Mouse (Mus musculus) NIH3T3 (cell line): ENCODE results near the gene Gm10570.

Experiments
- DNase-seq: peaks from one replicate; pipeline ENCODE4 v3.0.0-alpha.2; 2012; ENCODE audit warnings: low read depth

The Gm10570 gene

GRCm38 (mm10) chr4:130306796-130307630 is 1.5 kb downstream of the Gm10570 start:
- DNase-seq = no peak

- no peak for DNase-seq
Measured at GRCm38 (mm10) chr4:130304746-130305145, 3.7 kb downstream of the Gm10570 start.

- no peak for DNase-seq
Measured at GRCm38 (mm10) chr4:130302285-130302870, 6.1 kb downstream of the Gm10570 start.

GRCm38 (mm10) chr4:130299629-130300018 is 8.8 kb downstream of the Gm10570 start:
- DNase-seq = no peak

GRCm38 (mm10) chr4:130298877-130299628 is 9.4 kb downstream of the Gm10570 start:
- DNase-seq = no peak

GRCm38 (mm10) chr4:130297123-130297529 is 11.3 kb downstream of the Gm10570 start:
- DNase-seq = peak; percentile 75

- no peak for DNase-seq
Measured at GRCm38 (mm10) chr4:130296243-130296965, 12.1 kb downstream of the Gm10570 start.

GRCm38 (mm10) chr4:130295047-130295745 is 13.3 kb downstream of the Gm10570 start:
- DNase-seq = no peak

GRCm38 (mm10) chr4:130294513-130294912 is 14.0 kb downstream of the Gm10570 start:
- no peak for DNase-seq

- DNase-seq = peak; percentile 91
Measured at GRCm38 (mm10) chr4:130292271-130292670, 16.2 kb downstream of the Gm10570 start.

GRCm38 (mm10) chr4:130289824-130290223 is 18.6 kb downstream of the Gm10570 start:
- DNase-seq = no peak

- no peak for DNase-seq
Measured at GRCm38 (mm10) chr4:130286531-130286930, 21.9 kb downstream of the Gm10570 start.

GRCm38 (mm10) chr4:130283826-130284225 is 24.6 kb downstream of the Gm10570 start:
- DNase-seq = no peak

- no peak for DNase-seq
Measured at GRCm38 (mm10) chr4:130282856-130283255, 25.6 kb downstream of the Gm10570 start.

GRCm38 (mm10) chr4:130279105-130279504 is 29.4 kb downstream of the Gm10570 start, which contains the start of gene Serinc2:
Gene Serinc2, minus strand, starts transcription at chr4:130279205.
- no peak for DNase-seq

- no peak for DNase-seq
Measured at GRCm38 (mm10) chr4:130276573-130277176, 31.8 kb downstream of the Gm10570 start.

- DNase-seq = no peak
Measured at GRCm38 (mm10) chr4:130275823-130276105, 32.7 kb downstream of the Gm10570 start.

- DNase-seq = no peak
Measured at GRCm38 (mm10) chr4:130275016-130275822, 33.3 kb downstream of the Gm10570 start.

GRCm38 (mm10) chr4:130274346-130275015 is 34.0 kb downstream of the Gm10570 start:
- no peak for DNase-seq
